Comparison of ENCODE assay signal across 9 mouse cellular contexts in the genomic region with DNA sequence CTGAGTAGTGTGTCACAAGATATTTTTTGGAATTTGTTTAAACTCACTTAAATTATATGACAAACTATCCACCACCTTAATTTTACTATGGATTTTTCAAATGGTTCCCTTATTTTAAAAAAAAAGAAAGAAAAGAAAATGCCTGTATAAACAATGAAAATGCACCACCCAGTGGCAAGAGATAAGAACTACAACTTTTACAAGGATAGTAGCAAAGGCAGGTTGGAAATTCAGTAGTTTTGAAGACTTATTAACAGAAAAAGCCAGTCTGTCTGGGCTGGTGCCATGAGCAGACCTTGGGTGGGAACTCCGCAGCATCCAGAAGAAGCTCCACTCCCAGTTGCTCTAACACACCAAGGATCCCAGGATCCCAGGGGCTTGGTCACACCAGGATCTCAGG. TPM values are rescaled to one million over a fixed set of nuclear protein-coding genes. Genes with fewer than 3 reads are reported as not detected.
DNase-seq lines count a peak whose midpoint lies in the region; ATAC-seq and TF ChIP-seq lines count a peak whose summit lies in the region.
"Had no signal": no experiment of that assay in that cellular context is flagged by ENCODE, and none has a peak within 500 bp of the region (broad histone marks: within the 10 kb centered on the region; RNA-seq: fewer than 3 reads in every experiment).

No protein-coding gene starts in this region.

- H3K4me3 ChIP-seq in hindbrain, postnatal 0 days (ENCODE audit: low read length), result no peak overlapping the region
- H3K4me3 ChIP-seq in hindbrain, embryonic 10.5 days, result no peak overlapping the region
- no peak overlapping the region for H3K4me3 ChIP-seq in thymus, adult 2 months (ENCODE audit: control insufficient read depth, insufficient read depth, low read length)
- H3K4me3 ChIP-seq: lung, embryonic 15.5 days had no signal

- DNase-seq in hindbrain, postnatal 0 days (ENCODE audit: low spot score), result peak; percentile 78
- DNase-seq in hindbrain, embryonic 10.5 days (ENCODE audit: low spot score), result no peak
- DNase-seq in thymus, adult 2 months, result peak; percentile 23
- DNase-seq in thymus, postnatal 25 days, result no peak
- DNase-seq in embryo, embryonic 10.5 days (ENCODE audit: low spot score), result peak; percentile 65
- peak; percentile 15 for DNase-seq in thymus, postnatal 4 days
- no peak for DNase-seq in ovary, postnatal 10 days (ENCODE audit: low spot score)
- DNase-seq in left cerebral cortex, adult 8-10 months (ENCODE audit: low spot score in 2 of 2), result no peak

- no peak for TF ChIP-seq POLR2A in thymus, adult 2 months (IDR thresholded peaks at IDR 0.05; ENCODE audit: control insufficient read depth, extremely low read depth, insufficient read depth, low read length, poor library complexity)

- ATAC-seq in hindbrain, postnatal 0 days, result no peak

- H3K9me3 ChIP-seq in hindbrain, postnatal 0 days (ENCODE audit: low read length), result no peaks in the 10 kb centered on the region
- H3K9me3 ChIP-seq in hindbrain, embryonic 10.5 days, result no peaks in the 10 kb centered on the region
- H3K9me3 ChIP-seq: lung, embryonic 15.5 days had no signal

- H3K36me3 ChIP-seq in hindbrain, postnatal 0 days (ENCODE audit: insufficient read depth, low read length), result no peaks in the 10 kb centered on the region
- H3K36me3 ChIP-seq in hindbrain, embryonic 10.5 days, result no peaks in the 10 kb centered on the region
- H3K36me3 ChIP-seq in thymus, adult 2 months (ENCODE audit: control insufficient read depth, insufficient read depth, low read length), result no peaks in the 10 kb centered on the region
- H3K36me3 ChIP-seq: lung, embryonic 15.5 days had no signal

- TF ChIP-seq CTCF in hindbrain, postnatal 0 days (IDR thresholded peaks at IDR 0.05; ENCODE audit: low read depth), result peak; percentile 67
- TF ChIP-seq CTCF in thymus, adult 2 months (IDR thresholded peaks at IDR 0.05; ENCODE audit: borderline replicate concordance, control insufficient read depth, extremely low read depth, insufficient read depth, low read length, poor library complexity), result no peak

- H3K4me1 ChIP-seq in hindbrain, postnatal 0 days (ENCODE audit: insufficient read depth, low read length), result no peaks in the 10 kb centered on the region
- H3K4me1 ChIP-seq in hindbrain, embryonic 10.5 days (replicated peaks), result no peaks in the 10 kb centered on the region
- H3K4me1 ChIP-seq in thymus, adult 2 months (replicated peaks; ENCODE audit: control insufficient read depth, insufficient read depth, low read length), result no peaks in the 10 kb centered on the region

- H3K9ac ChIP-seq in hindbrain, postnatal 0 days (replicated peaks; ENCODE audit: low read length), result no peak overlapping the region
- H3K9ac ChIP-seq: lung, embryonic 15.5 days had no signal

- 68% methylated on average over 1 of the region's 1 CpGs for WGBS in hindbrain, postnatal 0 days
- WGBS in hindbrain, embryonic 10.5 days, result 60% methylated on average over 1 of the region's 1 CpGs
- WGBS in thymus, adult 2 months, result 70% methylated on average over 1 of the region's 1 CpGs

- H3K27ac ChIP-seq in hindbrain, postnatal 0 days, result no peak overlapping the region
- no peak overlapping the region for H3K27ac ChIP-seq in hindbrain, embryonic 10.5 days
- H3K27ac ChIP-seq in thymus, adult 2 months (ENCODE audit: control insufficient read depth, insufficient read depth, low read length), result no peak overlapping the region
- H3K27ac ChIP-seq: lung, embryonic 15.5 days had no signal

- no peaks in the 10 kb centered on the region for H3K27me3 ChIP-seq in hindbrain, postnatal 0 days (ENCODE audit: insufficient read depth, low read length)
- H3K27me3 ChIP-seq in hindbrain, embryonic 10.5 days (ENCODE audit: insufficient read depth, poor library complexity, severe bottlenecking), result no peaks in the 10 kb centered on the region
- H3K27me3 ChIP-seq in thymus, adult 2 months (ENCODE audit: control insufficient read depth, insufficient read depth, low read length), result no peaks in the 10 kb centered on the region
- H3K27me3 ChIP-seq: lung, embryonic 15.5 days had no signal

- no peak overlapping the region for H3K4me2 ChIP-seq in hindbrain, postnatal 0 days (ENCODE audit: low read depth, low read length)
- H3K4me2 ChIP-seq: lung, embryonic 15.5 days had no signal

RNA-seq across cellular contexts. Expression of gene Ankrd28, which starts 39.7 kb away (rescaled TPM):
- 21.9 and 24.9 TPM in 2 replicates for total RNA-seq in hindbrain, postnatal 0 days (2014; rRNA removed)
- polyA plus RNA-seq in hindbrain, postnatal 0 days (2015; fragmentation: Nextera tagmentation; extraction: Ambion mirVana), result 8.1 and 8.5 TPM in 2 replicates
- 7.7 and 9.1 TPM in 2 replicates for polyA plus RNA-seq in hindbrain, embryonic 10.5 days (2016; fragmentation: Nextera tagmentation; extraction: Ambion mirVana)
- 18.2 and 20.0 TPM in 2 replicates for polyA plus RNA-seq in thymus, adult 2 months (2012; rRNA removed)
- total RNA-seq in left cerebral cortex, adult 8-10 months (2022), result 10 to 100 TPM; 61.3 to 65.9 (median 64.2) TPM

Comparison
In these comparisons a context has a peak if more than half of its experiments do, and no peak if none do; other contexts are left out.
1. DNase-seq: peak in hindbrain, postnatal 0 days (single experiment), thymus, adult 2 months (single experiment), embryo, embryonic 10.5 days (single experiment) and thymus, postnatal 4 days (single experiment); none in hindbrain, embryonic 10.5 days (single experiment), thymus, postnatal 25 days (single experiment), ovary, postnatal 10 days (single experiment) and left cerebral cortex, adult 8-10 months (0 of 2).